Mouse (Mus musculus) gastrocnemius, adult 18-20 months (tissue): ENCODE measurements at regions not wholly inside any gene's neighbourhood (a gene's known extent, or its start where the extent isn't known, plus 50 kb on each side); places are given as distances from the start of the nearest gene placed in this dataset.
"Not testable (repeated sequence)": the region's sequence is repeated elsewhere in the genome, so short reads cannot be mapped to it uniquely, and the experiment has no call there.

Source experiments
- DNase-seq: peaks from one replicate; pipeline ENCODE4 v3.0.0; 2021; ENCODE audit warnings: low spot score

GRCm38 (mm10) chr16:26860566-26860965 is 130.9 kb downstream of the Gmnc start:
- DNase-seq = no peak

GRCm38 (mm10) chr16:26849191-26849590 is 142.3 kb downstream of the Gmnc start:
- peak; percentile 14 for DNase-seq

- DNase-seq = no peak
These were observed 164.4 kb downstream of the Gmnc start for GRCm38 (mm10) chr16:26827006-26827405.

GRCm38 (mm10) chr16:26811201-26811600 is 180.3 kb downstream of the Gmnc start:
- not testable (repeated sequence) for DNase-seq

- no peak for DNase-seq
These were observed 186.0 kb downstream of the Gmnc start for GRCm38 (mm10) chr16:26805426-26805825.

GRCm38 (mm10) chr16:26787042-26787620 is 204.3 kb downstream of the Gmnc start:
- DNase-seq = no peak

- no peak for DNase-seq
These were observed 200.8 kb downstream of the Il1rap start for GRCm38 (mm10) chr16:26782331-26782730.
